Mouse (Mus musculus) megakaryocyte, embryonic 14.5 days (primary cell): ENCODE results near the gene Eda2r.

Source experiments
- FLI1 ChIP-seq: IDR thresholded peaks from 2 replicates; pipeline ENCODE4 v1.6.1; 2012; ENCODE audit warnings: low read length, inconsistent platforms, mixed read lengths
- GATA1 ChIP-seq: IDR thresholded peaks from 3 replicates; pipeline ENCODE4 v1.6.1; 2012; ENCODE audit warnings: mixed read lengths, low read length, inconsistent platforms, borderline replicate concordance

DNA sequence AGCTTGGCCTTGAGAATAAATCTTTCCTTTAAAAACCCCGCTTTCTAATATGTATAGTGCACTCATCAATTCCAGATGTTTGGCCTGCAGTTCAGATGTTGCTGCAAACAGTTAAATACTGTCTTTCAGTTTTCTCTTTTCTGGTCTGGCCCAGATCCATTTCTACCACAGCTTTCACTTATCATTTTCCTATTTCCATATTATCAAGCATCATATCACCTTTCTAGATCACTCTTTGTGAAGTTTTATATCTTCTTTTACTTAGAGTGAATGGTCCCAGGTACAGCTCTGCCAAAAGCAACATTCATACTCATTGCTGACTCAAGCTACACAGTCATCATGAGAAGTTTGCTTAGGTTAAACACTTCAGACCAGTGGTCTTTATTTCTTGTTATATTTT is 7.8 kb downstream of the Eda2r start:
- TF ChIP-seq GATA1: no peak
- TF ChIP-seq FLI1: no peak
